In the genomic region with DNA sequence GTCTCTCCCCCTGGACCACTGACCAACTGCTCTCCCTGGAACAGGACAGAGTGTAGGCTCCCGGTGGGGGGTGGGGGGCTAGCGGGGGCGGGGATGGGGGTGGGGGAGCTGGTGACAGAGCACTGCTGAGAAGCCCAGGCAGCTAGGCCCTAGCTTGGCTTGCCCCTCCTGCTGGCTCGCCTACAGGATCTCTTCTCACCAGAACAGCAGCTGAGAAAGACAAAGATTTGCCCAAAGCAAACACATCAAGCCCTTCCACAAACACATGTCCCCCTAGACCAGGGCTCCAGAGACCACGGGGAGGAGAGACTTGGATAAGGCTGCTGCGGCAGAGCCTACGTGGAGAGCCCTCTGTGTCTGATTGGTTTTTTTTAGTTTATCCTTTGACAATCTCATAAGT, we compare ENCODE assay signal across 11 mouse cellular contexts.
DNase-seq lines count a peak whose midpoint lies in the region; ATAC-seq and TF ChIP-seq lines count a peak whose summit lies in the region.
"Had no signal": no experiment of that assay in that cellular context is flagged by ENCODE, and none has a peak within 500 bp of the region (broad histone marks: within the 10 kb centered on the region; RNA-seq: fewer than 3 reads in every experiment).

No protein-coding gene starts in this region.

- no peak; the same call in 1 of the 2 replicates for TF ChIP-seq CTCF in kidney, postnatal 0 days (IDR thresholded peaks at IDR 0.05; ENCODE audit: low read depth)

- no peak for DNase-seq in kidney, postnatal 0 days (ENCODE audit: low spot score)
- no peak for DNase-seq in kidney, postnatal 14 days
- DNase-seq in embryonic facial prominence, embryonic 14.5 days (ENCODE audit: low spot score) = peak; percentile 54
- peak; percentile 32 for DNase-seq in hindbrain, embryonic 10.5 days (ENCODE audit: low spot score)
- DNase-seq in midbrain, embryonic 14.5 days = peak; percentile 56
- no peak for DNase-seq in cerebellum, adult 9-10 months
- DNase-seq in thymus, postnatal 14 days = no peak
- DNase-seq in right cerebral cortex, postnatal 4 days = no peak
- DNase-seq: thymus, postnatal 36 days had no signal

- no peaks in the 10 kb centered on the region for H3K9me3 ChIP-seq in kidney, postnatal 0 days (replicated peaks; ENCODE audit: low read length)
- H3K9me3 ChIP-seq in embryonic facial prominence, embryonic 14.5 days (ENCODE audit: control insufficient read depth, low read length) = no peaks in the 10 kb centered on the region
- H3K9me3 ChIP-seq in hindbrain, embryonic 10.5 days = peaks cover 7% of the 10 kb centered on the region
- H3K9me3 ChIP-seq in midbrain, embryonic 14.5 days (ENCODE audit: control insufficient read depth, low read length) = no peaks in the 10 kb centered on the region
- H3K9me3 ChIP-seq: G1E; limb, embryonic 15.5 days had no signal

- H3K4me3 ChIP-seq in kidney, postnatal 0 days (replicated peaks; ENCODE audit: low read depth, low read length) = no peak overlapping the region
- no peak overlapping the region for H3K4me3 ChIP-seq in embryonic facial prominence, embryonic 14.5 days (ENCODE audit: low read depth, low read length)
- H3K4me3 ChIP-seq in hindbrain, embryonic 10.5 days = no peak overlapping the region
- H3K4me3 ChIP-seq in midbrain, embryonic 14.5 days (replicated peaks; ENCODE audit: low read depth, low read length) = no peak overlapping the region
- H3K4me3 ChIP-seq: limb, embryonic 15.5 days had no signal

- H3K27me3 ChIP-seq in kidney, postnatal 0 days (ENCODE audit: insufficient read depth, low read length) = no peaks in the 10 kb centered on the region
- H3K27me3 ChIP-seq in embryonic facial prominence, embryonic 14.5 days (replicated peaks; ENCODE audit: control insufficient read depth, insufficient read depth, low read length) = no peaks in the 10 kb centered on the region
- H3K27me3 ChIP-seq in hindbrain, embryonic 10.5 days (ENCODE audit: insufficient read depth, poor library complexity, severe bottlenecking) = no peaks in the 10 kb centered on the region
- no peaks in the 10 kb centered on the region for H3K27me3 ChIP-seq in midbrain, embryonic 14.5 days (ENCODE audit: control insufficient read depth, insufficient read depth, low read length)
- H3K27me3 ChIP-seq: limb, embryonic 15.5 days had no signal

- H3K36me3 ChIP-seq in kidney, postnatal 0 days (ENCODE audit: insufficient read depth, low read length) = no peaks in the 10 kb centered on the region
- H3K36me3 ChIP-seq in embryonic facial prominence, embryonic 14.5 days (ENCODE audit: control insufficient read depth, insufficient read depth, low read length) = no peaks in the 10 kb centered on the region
- 0 out of 2 replicates have a peak, but pooled peaks cover 5% of the 10 kb centered on the region for H3K36me3 ChIP-seq in hindbrain, embryonic 10.5 days
- H3K36me3 ChIP-seq in midbrain, embryonic 14.5 days (ENCODE audit: control insufficient read depth, insufficient read depth, low read length) = no peaks in the 10 kb centered on the region
- H3K36me3 ChIP-seq: G1E; limb, embryonic 15.5 days had no signal

- H3K4me2 ChIP-seq in kidney, postnatal 0 days (ENCODE audit: low read length) = no peak overlapping the region
- no peak overlapping the region for H3K4me2 ChIP-seq in embryonic facial prominence, embryonic 14.5 days (ENCODE audit: low read depth, low read length)
- no peak overlapping the region for H3K4me2 ChIP-seq in midbrain, embryonic 14.5 days (ENCODE audit: low read length)
- H3K4me2 ChIP-seq: limb, embryonic 15.5 days had no signal

- no peak overlapping the region for H3K9ac ChIP-seq in kidney, postnatal 0 days (ENCODE audit: low read depth, low read length)
- H3K9ac ChIP-seq in embryonic facial prominence, embryonic 14.5 days (ENCODE audit: low read depth, low read length) = no peak overlapping the region
- H3K9ac ChIP-seq in midbrain, embryonic 14.5 days (replicated peaks; ENCODE audit: low read length) = no peak overlapping the region
- H3K9ac ChIP-seq: limb, embryonic 15.5 days had no signal

- ATAC-seq in kidney, postnatal 0 days (replicated peaks; ENCODE audit: low FRiP score, low read depth) = no peak
- ATAC-seq in embryonic facial prominence, embryonic 14.5 days (ENCODE audit: low read depth) = no peak
- no peak for ATAC-seq in midbrain, embryonic 14.5 days (ENCODE audit: low FRiP score, low TSS enrichment)

- H3K4me1 ChIP-seq in kidney, postnatal 0 days (replicated peaks; ENCODE audit: insufficient read depth, low read length) = peaks cover 23% of the 10 kb centered on the region
- peaks cover 24% of the 10 kb centered on the region for H3K4me1 ChIP-seq in embryonic facial prominence, embryonic 14.5 days (ENCODE audit: control insufficient read depth, insufficient read depth, low read length)
- H3K4me1 ChIP-seq in hindbrain, embryonic 10.5 days (replicated peaks) = peaks cover 67% of the 10 kb centered on the region
- H3K4me1 ChIP-seq in midbrain, embryonic 14.5 days (ENCODE audit: control insufficient read depth, insufficient read depth, low read length) = peaks cover 31% of the 10 kb centered on the region

- WGBS in kidney, postnatal 0 days = 29% methylated on average over 7 of the region's 7 CpGs
- 21% methylated on average over 7 of the region's 7 CpGs for WGBS in embryonic facial prominence, embryonic 14.5 days
- WGBS in hindbrain, embryonic 10.5 days = 15% methylated on average over 7 of the region's 7 CpGs
- WGBS in midbrain, embryonic 14.5 days = 11% methylated on average over 7 of the region's 7 CpGs

- peak overlapping the region; percentile 67 for H3K27ac ChIP-seq in kidney, postnatal 0 days
- H3K27ac ChIP-seq in embryonic facial prominence, embryonic 14.5 days (replicated peaks; ENCODE audit: low read depth, low read length) = peak overlapping the region; percentile 58
- peak overlapping the region; percentile 88 for H3K27ac ChIP-seq in hindbrain, embryonic 10.5 days
- H3K27ac ChIP-seq in midbrain, embryonic 14.5 days (replicated peaks; ENCODE audit: low read depth, low read length) = peak overlapping the region; percentile 77
- H3K27ac ChIP-seq: limb, embryonic 15.5 days had no signal

Comparison
In these comparisons a context has a peak if more than half of its experiments do, and no peak if none do; other contexts are left out.
1. DNase-seq: peak in embryonic facial prominence, embryonic 14.5 days (single experiment), hindbrain, embryonic 10.5 days (single experiment) and midbrain, embryonic 14.5 days (single experiment); none in kidney, postnatal 0 days (single experiment), kidney, postnatal 14 days (single experiment), cerebellum, adult 9-10 months (single experiment), thymus, postnatal 14 days (single experiment) and right cerebral cortex, postnatal 4 days (single experiment).
2. Peak in every context shown above with its lines, with median percentiles within 50 percentile points of each other: H3K27ac ChIP-seq.